Mouse (Mus musculus) cerebellum, postnatal 4 days (tissue): ENCODE results near the gene Rrp9.

ENCODE experiments used
- DNase-seq, 2 experiments: peaks; one replicate each; pipeline ENCODE4 v3.0.0; 2022; ENCODE audit warnings: low spot score in 2 of 2, mixed read lengths in 1 of 2

Rrp9 gene

GRCm38 (mm10) chr9:106519433-106519832, 43.7 kb downstream of the Rrp9 start:
- no peak for DNase-seq

GRCm38 (mm10) chr9:106519909-106520308, 44.1 kb downstream of the Rrp9 start:
- DNase-seq: no peak

- peak in 1 of 2 experiments; percentile 15 for DNase-seq
Observed at GRCm38 (mm10) chr9:106531833-106532232, 56.1 kb downstream of the Rrp9 start.

- DNase-seq: no peak
Observed at GRCm38 (mm10) chr9:106534296-106534695, 58.5 kb downstream of the Rrp9 start.

GRCm38 (mm10) chr9:106534975-106535374, 59.2 kb downstream of the Rrp9 start:
- DNase-seq: no peak
